Mouse (Mus musculus) neural tube, embryonic 12.5 days (tissue): ENCODE measurements around the gene Twist2. TPM values are rescaled to one million over a fixed set of nuclear protein-coding genes. Genes with fewer than 3 reads are reported as not detected.

ENCODE experiments used
- ATAC-seq: fragments of 200-750 bp; cut with Nextera tagmentation; 2 replicates; pipeline ENCODE4 v1.8.0; 2017; ENCODE audit warnings: low read depth, mild to moderate bottlenecking, moderate TSS enrichment, moderate library complexity; ENCODE audit not compliant: low FRiP score
- H3K27ac ChIP-seq: fragments of 300-500 bp; sonication (generic); 2 replicates; pipeline ENCODE4 v1.5.1; 2016
- H3K27me3 ChIP-seq: fragments of 300-500 bp; sonication (generic); replicated peaks from 2 replicates; pipeline ENCODE4 v1.6.1; 2016; ENCODE audit warnings: mild to moderate bottlenecking
- H3K36me3 ChIP-seq: fragments of 300-500 bp; sonication (generic); 2 replicates; pipeline ENCODE4 v1.6.1; 2016; ENCODE audit warnings: mild to moderate bottlenecking
- H3K4me1 ChIP-seq: fragments of 300-500 bp; sonication (generic); 2 replicates; pipeline ENCODE4 v1.6.1; 2016
- H3K4me2 ChIP-seq: fragments of 300-500 bp; sonication (generic); replicated peaks from 2 replicates; pipeline ENCODE4 v1.6.1; 2016; ENCODE audit warnings: mild to moderate bottlenecking
- H3K4me3 ChIP-seq: fragments of 300-500 bp; sonication (generic); 2 replicates; pipeline ENCODE4 v1.5.1; 2016
- H3K9ac ChIP-seq: fragments of 300-500 bp; sonication (generic); 2 replicates; pipeline ENCODE4 v1.6.1; 2016; ENCODE audit warnings: mild to moderate bottlenecking
- H3K9me3 ChIP-seq: fragments of 300-500 bp; sonication (generic); 2 replicates; pipeline ENCODE4 v1.6.1; 2016; ENCODE audit warnings: mild to moderate bottlenecking
- WGBS: fragments of 180-500 bp; shearing (Covaris S2); methylation state at CpG from one replicate; pipeline ENCODE4 v1.1.7; 2016; 5-methylcytosine and 5-hydroxymethylcytosine counted together
- polyA plus RNA-seq: library from polyadenylated mRNA; unstranded; fragments of >200 nt; fragmentation: Nextera tagmentation; extraction: Ambion mirVana; gene quantifications from 2 replicates; pipeline ENCODE4 v1.2.1, GENCODE M21; 2016

Gene Twist2
- polyA plus RNA-seq, 1 experiment from 2014 or later = 9.3 TPM

- no peaks in the 10 kb centered on the region for H3K4me1 ChIP-seq
- no peaks in the 10 kb centered on the region for H3K36me3 ChIP-seq
- 83% methylated on average over 11 of the region's 11 CpGs for whole genome bisulfite sequencing
- H3K9ac ChIP-seq = no peak overlapping the region
- H3K27me3 ChIP-seq = no peaks in the 10 kb centered on the region
- H3K4me3 ChIP-seq = no peak overlapping the region
- no peak for ATAC-seq
- no peaks in the 10 kb centered on the region for H3K9me3 ChIP-seq
- no peak overlapping the region for H3K27ac ChIP-seq
- no peak overlapping the region for H3K4me2 ChIP-seq
These were observed 57.0 kb downstream of the Twist2 start for GRCm38 (mm10) chr1:91858101-91858790.

GRCm38 (mm10) chr1:91858901-91859300, 57.6 kb downstream of the Twist2 start:
- 97% methylated on average over 1 of the region's 1 CpGs for WGBS
- Histone ChIP-seq H3K9ac (no peak overlapping the region), H3K4me1 (no peaks in the 10 kb centered on the region), H3K27ac (no peak overlapping the region), H3K27me3 (no peaks in the 10 kb centered on the region), H3K9me3 (no peaks in the 10 kb centered on the region), H3K4me2 (no peak overlapping the region), H3K36me3 (no peaks in the 10 kb centered on the region), H3K4me3 (no peak overlapping the region)
- ATAC-seq = no peak

GRCm38 (mm10) chr1:91861511-91861910, 60.2 kb downstream of the Twist2 start:
- no peak for ATAC-seq
- H3K4me3 ChIP-seq = no peak overlapping the region
- no peak overlapping the region for H3K9ac ChIP-seq
- no peaks in the 10 kb centered on the region for H3K4me1 ChIP-seq
- H3K9me3 ChIP-seq = no peaks in the 10 kb centered on the region
- H3K27me3 ChIP-seq = no peaks in the 10 kb centered on the region
- no peaks in the 10 kb centered on the region for H3K36me3 ChIP-seq
- 78% methylated on average over 7 of the region's 7 CpGs for WGBS
- H3K4me2 ChIP-seq = no peak overlapping the region
- H3K27ac ChIP-seq = no peak overlapping the region

- Histone ChIP-seq H3K27ac (no peak overlapping the region), H3K9ac (no peak overlapping the region), H3K9me3 (no peaks in the 10 kb centered on the region), H3K36me3 (no peaks in the 10 kb centered on the region), H3K4me1 (no peaks in the 10 kb centered on the region), H3K4me3 (no peak overlapping the region), H3K27me3 (no peaks in the 10 kb centered on the region), H3K4me2 (no peak overlapping the region)
- ATAC-seq = no peak
- 78% methylated on average over 2 of the region's 2 CpGs for WGBS
These were observed 64.7 kb downstream of the Twist2 start for GRCm38 (mm10) chr1:91866001-91866400.

- Histone ChIP-seq H3K4me1 (peaks cover 7% of the 10 kb centered on the region; the same call in 1 of the 2 replicates), H3K27me3 (no peaks in the 10 kb centered on the region), H3K36me3 (no peaks in the 10 kb centered on the region), H3K27ac (no peak overlapping the region), H3K4me2 (no peak overlapping the region), H3K9me3 (no peaks in the 10 kb centered on the region), H3K9ac (no peak overlapping the region), H3K4me3 (no peak overlapping the region)
- no peak for ATAC-seq
- 27% methylated on average over 6 of the region's 6 CpGs for WGBS
These were observed 69.8 kb downstream of the Twist2 start for GRCm38 (mm10) chr1:91871101-91871500.

- no peak for ATAC-seq
- H3K9me3 ChIP-seq = no peaks in the 10 kb centered on the region
- 56% methylated on average over 8 of the region's 8 CpGs for WGBS
These were observed 71.3 kb downstream of the Twist2 start for GRCm38 (mm10) chr1:91872388-91873059.

GRCm38 (mm10) chr1:91873572-91874285, 72.5 kb downstream of the Twist2 start:
- ATAC-seq = no peak
- no peak overlapping the region for H3K9ac ChIP-seq
- H3K36me3 ChIP-seq = no peaks in the 10 kb centered on the region
- H3K27me3 ChIP-seq = no peaks in the 10 kb centered on the region
- WGBS = 63% methylated on average over 10 of the region's 10 CpGs
- H3K27ac ChIP-seq = no peak overlapping the region
- peaks cover 7% of the 10 kb centered on the region for H3K4me1 ChIP-seq
- no peak overlapping the region for H3K4me3 ChIP-seq
- H3K4me2 ChIP-seq = no peak overlapping the region
- no peaks in the 10 kb centered on the region for H3K9me3 ChIP-seq

More at GRCm38 (mm10) chr1:91872388-91873059, 71.3 kb downstream of the Twist2 start:
- Histone ChIP-seq H3K4me1 (peaks cover 7% of the 10 kb centered on the region; the same call in 1 of the 2 replicates), H3K4me2 (no peak overlapping the region), H3K9ac (no peak overlapping the region), H3K36me3 (no peaks in the 10 kb centered on the region), H3K4me3 (no peak overlapping the region), H3K27me3 (no peaks in the 10 kb centered on the region), H3K27ac (no peak overlapping the region)

GRCm38 (mm10) chr1:91874633-91875032, 73.4 kb downstream of the Twist2 start:
- H3K9me3 ChIP-seq = no peaks in the 10 kb centered on the region
- ATAC-seq = no peak
- no peak overlapping the region for H3K4me2 ChIP-seq
- H3K27me3 ChIP-seq = no peaks in the 10 kb centered on the region
- H3K4me1 ChIP-seq = peaks cover 7% of the 10 kb centered on the region
- no peak overlapping the region for H3K9ac ChIP-seq
- H3K4me3 ChIP-seq = no peak overlapping the region
- 16% methylated on average over 2 of the region's 2 CpGs for WGBS
- H3K36me3 ChIP-seq = no peaks in the 10 kb centered on the region
- no peak overlapping the region for H3K27ac ChIP-seq

GRCm38 (mm10) chr1:91875042-91875720, 73.9 kb downstream of the Twist2 start:
- H3K27ac ChIP-seq = no peak overlapping the region
- no peaks in the 10 kb centered on the region for H3K36me3 ChIP-seq
- WGBS = 69% methylated on average over 7 of the region's 7 CpGs
- H3K4me2 ChIP-seq = no peak overlapping the region
- no peaks in the 10 kb centered on the region for H3K9me3 ChIP-seq
- no peak for ATAC-seq
- no peak overlapping the region for H3K4me3 ChIP-seq
- H3K4me1 ChIP-seq = peaks cover 7% of the 10 kb centered on the region
- no peak overlapping the region for H3K9ac ChIP-seq
- no peaks in the 10 kb centered on the region for H3K27me3 ChIP-seq

GRCm38 (mm10) chr1:91878696-91879095, 77.4 kb downstream of the Twist2 start:
- Histone ChIP-seq H3K27me3 (no peaks in the 10 kb centered on the region), H3K9me3 (no peaks in the 10 kb centered on the region), H3K4me2 (no peak overlapping the region), H3K4me1 (no peaks in the 10 kb centered on the region; the same call in 1 of the 2 replicates), H3K9ac (no peak overlapping the region), H3K4me3 (no peak overlapping the region), H3K27ac (no peak overlapping the region), H3K36me3 (no peaks in the 10 kb centered on the region)
- WGBS = 40% methylated on average over 5 of the region's 5 CpGs
- ATAC-seq = no peak

- Histone ChIP-seq H3K4me2 (no peak overlapping the region), H3K27me3 (no peaks in the 10 kb centered on the region), H3K9me3 (no peaks in the 10 kb centered on the region), H3K27ac (no peak overlapping the region), H3K36me3 (no peaks in the 10 kb centered on the region), H3K4me1 (no peaks in the 10 kb centered on the region; the same call in 1 of the 2 replicates), H3K4me3 (no peak overlapping the region), H3K9ac (no peak overlapping the region)
- 92% methylated on average over 12 of the region's 12 CpGs for WGBS
- ATAC-seq = no peak
These were observed 78.9 kb downstream of the Twist2 start for GRCm38 (mm10) chr1:91880156-91880555.

GRCm38 (mm10) chr1:91880899-91881298, 79.6 kb downstream of the Twist2 start:
- H3K36me3 ChIP-seq = no peaks in the 10 kb centered on the region
- no peaks in the 10 kb centered on the region; the same call in 1 of the 2 replicates for H3K4me1 ChIP-seq
- no peak overlapping the region for H3K9ac ChIP-seq
- H3K27ac ChIP-seq = no peak overlapping the region
- H3K9me3 ChIP-seq = no peaks in the 10 kb centered on the region
- 77% methylated on average over 8 of the region's 8 CpGs for WGBS
- H3K27me3 ChIP-seq = no peaks in the 10 kb centered on the region
- no peak for ATAC-seq
- no peak overlapping the region for H3K4me3 ChIP-seq
- no peak overlapping the region for H3K4me2 ChIP-seq
